Comparison of ENCODE assay signal across 14 mouse cellular contexts in the genomic region with DNA sequence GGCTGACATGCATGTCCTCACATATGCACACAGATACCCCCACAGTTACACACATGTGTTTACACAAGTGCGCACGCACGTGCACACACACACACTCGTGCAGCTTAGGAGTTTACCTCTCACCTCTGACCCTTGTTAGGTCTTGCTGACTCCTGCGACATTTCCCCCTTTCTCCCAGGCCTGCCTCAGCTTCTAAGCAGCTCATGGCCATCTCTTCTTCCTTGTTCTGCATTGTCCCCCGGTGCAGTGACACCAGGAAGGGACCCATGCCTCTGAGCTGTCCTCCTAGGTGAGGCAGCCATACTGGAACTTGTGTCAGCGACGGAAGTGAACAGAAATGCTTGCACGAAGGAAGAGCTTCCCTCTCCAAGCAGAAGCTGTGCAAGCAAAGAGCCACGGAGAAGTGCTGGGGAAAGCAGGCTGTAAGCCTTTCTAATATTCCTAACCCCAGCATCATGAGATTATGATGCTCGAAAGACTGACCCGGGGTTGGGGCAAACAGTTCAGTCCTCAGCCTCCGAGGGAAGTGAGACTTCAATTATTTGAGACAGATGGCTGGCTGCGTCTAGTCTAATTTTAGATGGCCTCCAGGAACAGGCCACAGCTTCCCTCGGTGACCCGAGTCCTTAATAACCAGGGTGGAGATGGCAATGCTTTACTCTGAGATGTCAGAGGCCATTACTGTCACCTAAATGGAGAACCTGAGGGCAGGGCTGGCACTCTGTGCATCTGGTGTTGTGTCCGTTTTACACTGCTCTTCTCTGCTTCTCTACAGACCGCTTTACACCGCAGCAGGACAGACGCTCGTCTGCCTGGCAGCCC.
DNase-seq lines count a peak whose midpoint lies in the region; ATAC-seq and TF ChIP-seq lines count a peak whose summit lies in the region.
"Had no signal": no experiment of that assay in that cellular context is flagged by ENCODE, and none has a peak within 500 bp of the region (broad histone marks: within the 10 kb centered on the region; RNA-seq: fewer than 3 reads in every experiment).

No protein-coding gene starts in this region.

- H3K4me2 ChIP-seq in forebrain, embryonic 13.5 days, result no peak overlapping the region
- H3K4me2 ChIP-seq: forebrain, embryonic 12.5 days; liver, embryonic 13.5 days had no signal

- peaks cover 32% of the 10 kb centered on the region for H3K4me1 ChIP-seq in megakaryocyte, embryonic 14.5 days
- H3K4me1 ChIP-seq in forebrain, embryonic 13.5 days, result no peaks in the 10 kb centered on the region
- H3K4me1 ChIP-seq: liver, embryonic 13.5 days had no signal

- no peaks in the 10 kb centered on the region for H3K9me3 ChIP-seq in megakaryocyte, embryonic 14.5 days
- no peaks in the 10 kb centered on the region for H3K9me3 ChIP-seq in forebrain, embryonic 13.5 days (replicated peaks)
- H3K9me3 ChIP-seq: forebrain, embryonic 12.5 days; liver, embryonic 13.5 days had no signal

- no peak for TF ChIP-seq CTCF in gastrocnemius, adult 2 months (IDR thresholded peaks at IDR 0.05)
- TF ChIP-seq CTCF in brain, embryonic 14.5 days (IDR thresholded peaks at IDR 0.05; ENCODE audit: borderline replicate concordance, extremely low read depth, insufficient read depth, insufficient read length), result no peak

- H3K36me3 ChIP-seq in megakaryocyte, embryonic 14.5 days (replicated peaks; ENCODE audit: low read length), result no peaks in the 10 kb centered on the region
- H3K36me3 ChIP-seq in forebrain, embryonic 13.5 days (ENCODE audit: poor library complexity, severe bottlenecking), result no peaks in the 10 kb centered on the region
- H3K36me3 ChIP-seq: forebrain, embryonic 12.5 days; liver, embryonic 13.5 days had no signal

- intact Hi-C loops in gastrocnemius, adult 2 months (cut with DNase I), result loop anchor here (10.0 kb wide), 1 partner anchor 107 kb away; no protein-coding TSS in a partner anchor

- DNase-seq in gastrocnemius, adult 2 months, result peak; percentile 42
- no peak for DNase-seq in gastrocnemius, adult 8-10 months (ENCODE audit: low spot score in 2 of 2)
- peak; percentile 19 for DNase-seq in A20 (ENCODE audit: low read depth, low spot score)
- DNase-seq in brain, embryonic 14.5 days (ENCODE audit: low read depth), result peak; percentile 15
- no peak for DNase-seq in testis, postnatal 10 days (ENCODE audit: low spot score)
- DNase-seq: adrenal gland, postnatal 14 days; heart, postnatal 14 days; kidney, adult 11 months; liver, embryonic 13.5 days; thymus, postnatal 36 days had no signal

- TF ChIP-seq POLR2A in brain, embryonic 14.5 days (IDR thresholded peaks at IDR 0.05; ENCODE audit: borderline replicate concordance, extremely low read depth, insufficient read depth, insufficient read length, poor library complexity, severe bottlenecking), result no peak

- no peaks in the 10 kb centered on the region for H3K27me3 ChIP-seq in megakaryocyte, embryonic 14.5 days (replicated peaks)
- no peaks in the 10 kb centered on the region for H3K27me3 ChIP-seq in forebrain, embryonic 13.5 days
- H3K27me3 ChIP-seq: forebrain, embryonic 12.5 days; liver, embryonic 13.5 days had no signal

- WGBS in forebrain, embryonic 13.5 days, result 83% methylated on average over 21 of the region's 21 CpGs

- H3K4me3 ChIP-seq in gastrocnemius, adult 2 months, result no peak overlapping the region; the same call in 1 of the 2 replicates
- peak overlapping the region; percentile 70 for H3K4me3 ChIP-seq in megakaryocyte, embryonic 14.5 days (replicated peaks)
- H3K4me3 ChIP-seq in forebrain, embryonic 13.5 days, result no peak overlapping the region
- H3K4me3 ChIP-seq: forebrain, embryonic 12.5 days; liver, embryonic 13.5 days; myocyte had no signal

- peak overlapping the region; percentile 59 for H3K27ac ChIP-seq in gastrocnemius, adult 2 months
- H3K27ac ChIP-seq in forebrain, embryonic 13.5 days, result no peak overlapping the region
- H3K27ac ChIP-seq: forebrain, embryonic 12.5 days; liver, embryonic 13.5 days had no signal

- no peak for ATAC-seq in forebrain, embryonic 13.5 days

- H3K9ac ChIP-seq in forebrain, embryonic 13.5 days, result no peak overlapping the region
- H3K9ac ChIP-seq: forebrain, embryonic 12.5 days; liver, embryonic 13.5 days had no signal

Comparison
In these comparisons a context has a peak if more than half of its experiments do, and no peak if none do; other contexts are left out.
1. DNase-seq: peak in gastrocnemius, adult 2 months (single experiment), A20 (single experiment) and brain, embryonic 14.5 days (single experiment); none in gastrocnemius, adult 8-10 months (0 of 2) and testis, postnatal 10 days (single experiment).